Mouse (Mus musculus): Measurements from ENCODE around the gene Aldh3a2. TPM values are rescaled to one million over a fixed set of nuclear protein-coding genes. Genes with fewer than 3 reads are reported as not detected.

Gene Aldh3a2
- polyA plus RNA-seq, 1 experiment from 2014 or later, result 25.9 TPM

GRCm38 (mm10) chr11:61208316-61208715, 58.9 kb downstream of the Aldh3a2 start:
- peaks cover 37% of the 10 kb centered on the region for H3K27me3 ChIP-seq
- H3K9me3 ChIP-seq, result no peaks in the 10 kb centered on the region
- H3K4me3 ChIP-seq, result no peak overlapping the region
- peaks cover 33% of the 10 kb centered on the region for H3K4me1 ChIP-seq
- H3K36me3 ChIP-seq, result no peaks in the 10 kb centered on the region
- no peak for ATAC-seq (ENCODE audit: insufficient number of reproducible peaks, insufficient read depth, low FRiP score, low TSS enrichment, low read depth)
- peak overlapping the region; percentile 48 for H3K27ac ChIP-seq
- 67% methylated on average over 10 of the region's 10 CpGs for WGBS
- no peak overlapping the region for H3K9ac ChIP-seq
- no peak overlapping the region for H3K4me2 ChIP-seq

GRCm38 (mm10) chr11:61207487-61208246, 59.6 kb downstream of the Aldh3a2 start, which contains the start of gene Aldh3a1:
Gene Aldh3a1, plus strand, starts transcription at chr11:61207537.
- Histone ChIP-seq H3K36me3 (no peaks in the 10 kb centered on the region), H3K27me3 (peaks cover 32% of the 10 kb centered on the region), H3K4me3 (no peak within 1 kb of the TSS), H3K4me2 (no peak within 1 kb of the TSS), H3K9ac (no peak within 1 kb of the TSS), H3K4me1 (peaks cover 32% of the 10 kb centered on the region), H3K27ac (peak within 1 kb of the TSS; percentile 48), H3K9me3 (no peaks in the 10 kb centered on the region)
- no peak for ATAC-seq (ENCODE audit: insufficient number of reproducible peaks, insufficient read depth, low FRiP score, low TSS enrichment, low read depth)
- 49% methylated on average over 10 of the region's 10 CpGs for WGBS

- H3K36me3 ChIP-seq, result no peaks in the 10 kb centered on the region
- ATAC-seq (ENCODE audit: insufficient number of reproducible peaks, insufficient read depth, low FRiP score, low TSS enrichment, low read depth), result no peak
- H3K27me3 ChIP-seq, result peaks cover 16% of the 10 kb centered on the region
- no peaks in the 10 kb centered on the region for H3K9me3 ChIP-seq
- H3K4me1 ChIP-seq, result peaks cover 30% of the 10 kb centered on the region
- H3K9ac ChIP-seq, result no peak overlapping the region
- WGBS, result 94% methylated on average over 3 of the region's 3 CpGs
- H3K27ac ChIP-seq, result no peak overlapping the region
- no peak overlapping the region for H3K4me3 ChIP-seq
- H3K4me2 ChIP-seq, result no peak overlapping the region
These were observed 61.1 kb downstream of the Aldh3a2 start for GRCm38 (mm10) chr11:61206136-61206535.

- no peak for ATAC-seq (ENCODE audit: insufficient number of reproducible peaks, insufficient read depth, low FRiP score, low TSS enrichment, low read depth)
- 94% methylated on average over 10 of the region's 10 CpGs for WGBS
- no peak overlapping the region for H3K9ac ChIP-seq
These were observed 61.9 kb downstream of the Aldh3a2 start for GRCm38 (mm10) chr11:61205167-61205950.

GRCm38 (mm10) chr11:61202810-61203209, 64.5 kb downstream of the Aldh3a2 start:
- no peak overlapping the region for H3K9ac ChIP-seq
- WGBS, result 86% methylated on average over 2 of the region's 2 CpGs

More at GRCm38 (mm10) chr11:61205167-61205950, 61.9 kb downstream of the Aldh3a2 start:
- no peaks in the 10 kb centered on the region for H3K9me3 ChIP-seq
- H3K4me2 ChIP-seq, result no peak overlapping the region
- H3K36me3 ChIP-seq, result no peaks in the 10 kb centered on the region
- peaks cover 30% of the 10 kb centered on the region for H3K4me1 ChIP-seq
- no peak overlapping the region for H3K27ac ChIP-seq
- peaks cover 11% of the 10 kb centered on the region; the same call in 1 of the 2 replicates for H3K27me3 ChIP-seq
- H3K4me3 ChIP-seq, result no peak overlapping the region

GRCm38 (mm10) chr11:61202186-61202585, 65.1 kb downstream of the Aldh3a2 start:
- no peak overlapping the region for H3K4me2 ChIP-seq
- H3K9me3 ChIP-seq, result no peaks in the 10 kb centered on the region
- no peak overlapping the region for H3K9ac ChIP-seq
- peaks cover 19% of the 10 kb centered on the region for H3K4me1 ChIP-seq
- no peaks in the 10 kb centered on the region for H3K27me3 ChIP-seq
- ATAC-seq (ENCODE audit: insufficient number of reproducible peaks, insufficient read depth, low FRiP score, low TSS enrichment, low read depth), result no peak
- 85% methylated on average over 6 of the region's 6 CpGs for WGBS
- H3K4me3 ChIP-seq, result no peak overlapping the region
- H3K27ac ChIP-seq, result no peak overlapping the region
- no peaks in the 10 kb centered on the region for H3K36me3 ChIP-seq

More at GRCm38 (mm10) chr11:61202810-61203209, 64.5 kb downstream of the Aldh3a2 start:
- Histone ChIP-seq H3K4me2 (no peak overlapping the region), H3K36me3 (no peaks in the 10 kb centered on the region), H3K9me3 (no peaks in the 10 kb centered on the region), H3K4me1 (peaks cover 25% of the 10 kb centered on the region), H3K27me3 (no peaks in the 10 kb centered on the region), H3K27ac (no peak overlapping the region), H3K4me3 (no peak overlapping the region)
- no peak for ATAC-seq (ENCODE audit: insufficient number of reproducible peaks, insufficient read depth, low FRiP score, low TSS enrichment, low read depth)

GRCm38 (mm10) chr11:61199620-61200362, 67.5 kb downstream of the Aldh3a2 start:
- Histone ChIP-seq H3K36me3 (no peaks in the 10 kb centered on the region), H3K27me3 (no peaks in the 10 kb centered on the region), H3K9me3 (no peaks in the 10 kb centered on the region), H3K4me3 (no peak overlapping the region), H3K9ac (no peak overlapping the region), H3K4me2 (no peak overlapping the region), H3K4me1 (peaks cover 8% of the 10 kb centered on the region; the same call in 1 of the 2 replicates), H3K27ac (no peak overlapping the region; the same call in 1 of the 2 replicates)
- WGBS, result 61% methylated on average over 4 of the region's 4 CpGs
- no peak for ATAC-seq (ENCODE audit: insufficient number of reproducible peaks, insufficient read depth, low FRiP score, low TSS enrichment, low read depth)

GRCm38 (mm10) chr11:61197935-61198334, 69.3 kb downstream of the Aldh3a2 start:
- Histone ChIP-seq H3K4me1 (peaks cover 8% of the 10 kb centered on the region; the same call in 1 of the 2 replicates), H3K27ac (no peak overlapping the region), H3K36me3 (no peaks in the 10 kb centered on the region), H3K27me3 (peaks cover 12% of the 10 kb centered on the region; the same call in 1 of the 2 replicates), H3K9ac (no peak overlapping the region), H3K9me3 (no peaks in the 10 kb centered on the region), H3K4me2 (no peak overlapping the region), H3K4me3 (no peak overlapping the region)
- no peak for ATAC-seq (ENCODE audit: insufficient number of reproducible peaks, insufficient read depth, low FRiP score, low TSS enrichment, low read depth)

GRCm38 (mm10) chr11:61196616-61197353, 70.5 kb downstream of the Aldh3a2 start:
- WGBS, result 81% methylated on average over 14 of the region's 14 CpGs

GRCm38 (mm10) chr11:61193392-61193791, 73.9 kb downstream of the Aldh3a2 start:
- H3K36me3 ChIP-seq, result no peaks in the 10 kb centered on the region
- H3K27me3 ChIP-seq, result peaks cover 12% of the 10 kb centered on the region; the same call in 1 of the 2 replicates
- H3K4me1 ChIP-seq, result no peaks in the 10 kb centered on the region
- no peak overlapping the region for H3K9ac ChIP-seq
- no peak overlapping the region for H3K4me3 ChIP-seq
- no peaks in the 10 kb centered on the region for H3K9me3 ChIP-seq
- no peak for ATAC-seq (ENCODE audit: insufficient number of reproducible peaks, insufficient read depth, low FRiP score, low TSS enrichment, low read depth)
- no peak overlapping the region for H3K4me2 ChIP-seq
- 11% methylated on average over 9 of the region's 9 CpGs for WGBS
- no peak overlapping the region for H3K27ac ChIP-seq

More at GRCm38 (mm10) chr11:61196616-61197353, 70.5 kb downstream of the Aldh3a2 start:
- Histone ChIP-seq H3K9ac (no peak overlapping the region), H3K9me3 (no peaks in the 10 kb centered on the region), H3K27ac (no peak overlapping the region), H3K4me2 (no peak overlapping the region), H3K27me3 (peaks cover 12% of the 10 kb centered on the region; the same call in 1 of the 2 replicates), H3K4me1 (peaks cover 8% of the 10 kb centered on the region; the same call in 1 of the 2 replicates), H3K4me3 (no peak overlapping the region), H3K36me3 (no peaks in the 10 kb centered on the region)
- no peak for ATAC-seq (ENCODE audit: insufficient number of reproducible peaks, insufficient read depth, low FRiP score, low TSS enrichment, low read depth)

Measured in embryonic facial prominence, embryonic 13.5 days (tissue).